Mouse (Mus musculus): ENCODE results near the gene Atf7. TPM values are rescaled to one million over a fixed set of nuclear protein-coding genes. Genes with fewer than 3 reads are reported as not detected.
A peak's percentile ranks its signal among the peaks of the same experiment; 100 is the strongest.

Atf7 gene
- polyA plus RNA-seq, 1 experiment from 2014 or later = 13.7 TPM

DNA sequence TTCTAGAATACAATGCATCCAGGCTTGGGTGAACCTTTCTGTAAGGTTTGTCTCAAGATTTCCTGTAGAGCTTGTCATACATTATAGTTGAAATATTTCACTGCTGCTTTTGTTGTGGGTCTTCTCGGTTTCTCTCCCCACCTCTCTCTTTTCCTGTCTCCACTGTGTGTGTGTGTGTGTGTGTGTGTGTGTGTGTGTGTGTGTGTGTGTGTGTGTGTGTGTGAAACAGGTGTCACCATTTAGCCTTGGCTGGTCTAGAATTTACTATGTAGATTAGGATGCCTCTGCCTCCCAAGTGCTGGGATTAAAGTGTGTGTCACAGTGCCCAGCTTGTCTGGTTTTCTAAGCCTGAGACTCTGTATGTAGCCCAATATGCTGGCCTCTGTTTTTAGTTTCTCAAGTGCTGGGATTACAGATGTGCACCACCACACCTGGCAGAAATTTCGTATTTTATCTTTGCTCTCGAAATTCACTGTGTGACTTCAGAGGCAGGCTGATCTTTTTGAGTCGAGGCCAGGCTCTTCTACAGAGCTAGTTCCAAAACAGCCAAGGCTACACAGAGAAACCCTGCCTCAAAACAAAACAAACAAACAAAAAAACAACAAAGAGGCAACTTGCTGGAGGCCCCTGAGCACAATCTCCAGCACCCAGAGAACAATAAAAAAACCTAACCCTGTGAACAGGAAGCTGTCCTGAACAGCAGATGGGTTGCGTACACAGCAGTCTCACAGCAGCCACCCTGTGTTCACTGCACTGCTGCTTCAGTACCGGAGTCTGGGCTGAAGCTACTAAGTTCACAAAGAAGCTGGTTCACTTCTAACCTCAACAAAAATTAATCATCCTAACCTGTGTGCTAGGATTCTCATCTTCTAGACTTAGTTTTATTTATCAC lies 98.9 kb downstream of the Atf7 start:
- no peak overlapping the region for H3K4me2 ChIP-seq (ENCODE audit: low read depth, low read length)
- peaks cover 2% of the 10 kb centered on the region; the same call in 1 of the 2 replicates for H3K36me3 ChIP-seq (replicated peaks; ENCODE audit: control insufficient read depth, insufficient read depth, low read depth, low read length)
- H3K27ac ChIP-seq (replicated peaks; ENCODE audit: low read depth, low read length) = no peak overlapping the region
- no peaks in the 10 kb centered on the region for H3K27me3 ChIP-seq (ENCODE audit: control insufficient read depth, insufficient read depth, low read length)
- WGBS = 90% methylated on average over 6 of the region's 6 CpGs
- H3K9me3 ChIP-seq (replicated peaks; ENCODE audit: control insufficient read depth, low read length) = no peaks in the 10 kb centered on the region
- DNase-seq (ENCODE audit: low spot score) = no peak
- H3K4me3 ChIP-seq (ENCODE audit: low read depth, low read length) = no peak overlapping the region
- no peak overlapping the region for H3K9ac ChIP-seq (replicated peaks; ENCODE audit: low read length)
- no peak for ATAC-seq (replicated peaks; ENCODE audit: insufficient number of reproducible peaks, low FRiP score, low TSS enrichment, low read depth)
- H3K4me1 ChIP-seq (ENCODE audit: control insufficient read depth, insufficient read depth, low read length) = no peaks in the 10 kb centered on the region

DNA sequence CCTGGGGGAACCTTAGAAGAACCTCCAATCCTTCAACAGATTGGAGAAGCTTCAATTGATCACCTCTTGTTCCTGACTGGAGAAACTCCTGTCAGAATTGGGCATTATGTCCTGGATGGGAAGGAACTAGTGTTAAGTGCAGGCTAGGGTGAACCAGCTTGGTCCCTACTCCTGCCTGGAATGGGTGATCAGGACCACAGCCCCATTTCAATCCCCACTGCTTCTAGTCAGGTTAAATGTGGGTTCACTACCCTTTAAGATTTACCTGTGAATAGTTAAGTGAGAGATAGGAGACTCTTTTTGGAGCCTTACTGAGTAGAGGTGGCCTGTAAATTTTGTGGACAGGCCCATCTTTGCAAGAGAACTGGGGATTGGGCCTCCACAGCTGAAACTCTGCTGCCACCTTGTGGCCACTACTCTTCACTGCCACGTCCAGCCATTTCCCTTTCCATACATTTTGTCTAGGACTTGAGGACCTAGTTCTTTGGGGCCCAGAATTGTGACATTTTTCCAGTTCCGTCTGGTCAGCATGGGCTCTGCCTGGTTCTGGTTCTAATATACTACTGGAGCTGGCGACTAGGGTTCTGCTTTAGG lies 100.3 kb downstream of the Atf7 start, which contains the start of gene Npff:
Npff (minus strand) TSS at position 51 of the 594 bp plus-strand sequence.
- 11% methylated on average over 3 of the region's 3 CpGs for WGBS
- H3K9ac ChIP-seq (replicated peaks; ENCODE audit: low read length) = no peak within 1 kb of the TSS
- ATAC-seq (replicated peaks; ENCODE audit: insufficient number of reproducible peaks, low FRiP score, low TSS enrichment, low read depth) = no peak

DNA sequence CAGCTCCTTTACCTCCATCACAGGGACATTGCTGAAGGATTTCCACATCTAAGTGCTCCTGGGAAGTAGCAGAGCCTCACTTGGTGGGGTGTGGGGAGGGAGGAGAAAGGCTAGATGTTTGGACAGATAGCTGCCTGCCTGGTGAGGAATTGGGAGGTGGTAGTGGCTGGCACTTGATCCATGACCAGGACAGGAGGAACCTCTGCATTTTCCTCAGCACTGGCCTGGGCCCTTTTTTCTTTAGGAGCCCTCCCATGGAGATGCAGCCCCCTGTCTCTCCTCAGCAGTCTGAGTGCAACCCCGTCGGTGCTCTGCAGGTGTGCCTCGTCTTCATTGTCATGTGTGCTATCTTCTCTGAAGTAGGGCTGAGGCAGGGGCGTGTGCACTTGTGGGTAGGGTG lies 103.8 kb downstream of the Atf7 start:
- Histone ChIP-seq H3K9ac (replicated peaks; ENCODE audit: low read length) (no peak overlapping the region), H3K4me2 (ENCODE audit: low read depth, low read length) (no peak overlapping the region), H3K4me1 (ENCODE audit: control insufficient read depth, insufficient read depth, low read length) (no peaks in the 10 kb centered on the region; the same call in 1 of the 2 replicates), H3K27me3 (ENCODE audit: control insufficient read depth, insufficient read depth, low read length) (no peaks in the 10 kb centered on the region), H3K36me3 (replicated peaks; ENCODE audit: control insufficient read depth, insufficient read depth, low read depth, low read length) (no peaks in the 10 kb centered on the region; the same call in 1 of the 2 replicates), H3K27ac (replicated peaks; ENCODE audit: low read depth, low read length) (no peak overlapping the region), H3K9me3 (replicated peaks; ENCODE audit: control insufficient read depth, low read length) (no peaks in the 10 kb centered on the region), H3K4me3 (ENCODE audit: low read depth, low read length) (no peak overlapping the region)
- DNase-seq (ENCODE audit: low spot score) (no peak), ATAC-seq (replicated peaks; ENCODE audit: insufficient number of reproducible peaks, low FRiP score, low TSS enrichment, low read depth) (no peak)
- WGBS = 82% methylated on average over 4 of the region's 4 CpGs

More for the DNA sequence above, 100.3 kb downstream of the Atf7 start, which contains the start of gene Npff:
- Histone ChIP-seq H3K4me1 (ENCODE audit: control insufficient read depth, insufficient read depth, low read length) (no peaks in the 10 kb centered on the region), H3K4me3 (ENCODE audit: low read depth, low read length) (no peak within 1 kb of the TSS), H3K36me3 (replicated peaks; ENCODE audit: control insufficient read depth, insufficient read depth, low read depth, low read length) (peaks cover 2% of the 10 kb centered on the region; the same call in 1 of the 2 replicates), H3K27me3 (ENCODE audit: control insufficient read depth, insufficient read depth, low read length) (no peaks in the 10 kb centered on the region), H3K9me3 (replicated peaks; ENCODE audit: control insufficient read depth, low read length) (no peaks in the 10 kb centered on the region), H3K4me2 (ENCODE audit: low read depth, low read length) (no peak within 1 kb of the TSS), H3K27ac (replicated peaks; ENCODE audit: low read depth, low read length) (no peak within 1 kb of the TSS)
- DNase-seq (ENCODE audit: low spot score) = peak; percentile 87

DNA sequence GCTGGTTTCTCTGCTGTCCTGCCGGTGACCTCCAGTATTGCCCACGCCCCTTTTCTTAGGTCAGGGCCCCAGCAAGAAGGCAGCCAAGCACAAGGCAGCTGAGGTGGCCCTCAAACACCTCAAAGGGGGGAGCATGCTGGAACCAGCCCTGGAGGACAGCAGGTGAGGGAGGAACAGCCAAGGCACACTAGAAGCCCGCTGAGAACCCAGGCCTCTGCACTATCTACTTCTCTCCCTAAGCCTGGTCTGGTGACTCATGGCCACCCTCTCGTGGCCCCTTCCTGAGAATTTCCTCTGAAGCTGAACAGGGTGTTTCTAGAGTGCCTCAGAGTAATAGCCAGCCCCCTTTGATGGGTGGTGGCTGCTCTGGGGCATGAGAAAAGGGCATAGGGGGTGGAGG lies 104.8 kb downstream of the Atf7 start:
- H3K9ac ChIP-seq (replicated peaks; ENCODE audit: low read length) = no peak overlapping the region
- no peaks in the 10 kb centered on the region; the same call in 1 of the 2 replicates for H3K36me3 ChIP-seq (replicated peaks; ENCODE audit: control insufficient read depth, insufficient read depth, low read depth, low read length)
- 75% methylated on average over 4 of the region's 4 CpGs for WGBS

DNA sequence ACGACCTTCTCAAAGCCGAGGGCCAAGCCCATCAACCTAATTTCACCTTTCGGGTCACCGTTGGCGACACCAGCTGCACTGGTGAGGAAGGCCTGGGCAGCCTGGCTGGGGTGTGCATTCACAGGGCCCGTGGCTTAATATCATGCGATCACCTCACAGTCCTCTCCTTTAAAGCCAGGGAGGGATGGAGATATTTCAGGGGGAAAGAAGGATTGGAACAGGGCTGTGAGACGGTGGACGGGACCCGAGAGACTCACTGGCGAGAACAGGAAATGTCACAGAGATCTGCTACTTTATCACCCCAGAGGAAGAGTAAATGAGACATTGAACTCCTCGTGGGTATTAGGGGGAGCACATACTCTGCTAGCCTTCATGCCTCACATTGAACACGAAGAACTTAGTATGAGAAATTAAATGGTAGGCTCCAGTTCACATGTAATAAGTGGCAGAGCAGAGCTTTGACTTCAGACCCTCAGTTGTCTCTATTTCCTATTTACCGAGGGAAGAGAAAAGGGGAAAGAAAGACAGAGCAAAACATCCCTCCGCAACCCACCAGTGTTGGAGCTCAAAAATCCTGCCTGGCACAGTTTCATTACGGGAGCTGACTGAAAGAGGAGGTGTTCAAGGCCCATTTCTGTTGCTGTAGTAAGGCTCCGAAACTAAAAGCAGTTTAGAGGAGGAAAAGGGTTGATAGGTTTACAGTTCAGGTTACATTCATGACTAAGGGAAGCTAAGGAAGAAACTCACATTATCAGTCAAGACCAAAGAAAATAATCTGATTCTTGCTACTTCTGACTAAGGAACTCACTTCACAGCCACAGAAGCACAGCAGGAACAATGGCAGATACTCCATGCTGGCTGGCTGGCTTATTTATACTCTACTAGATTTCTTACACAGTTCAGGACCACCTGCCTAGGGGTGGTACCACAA lies 105.8 kb downstream of the Atf7 start:
- Histone ChIP-seq H3K4me3 (ENCODE audit: low read depth, low read length) (peak overlapping the region; percentile 61), H3K4me1 (ENCODE audit: control insufficient read depth, insufficient read depth, low read length) (no peaks in the 10 kb centered on the region; the same call in 1 of the 2 replicates), H3K9ac (replicated peaks; ENCODE audit: low read length) (peak overlapping the region; percentile 87), H3K36me3 (replicated peaks; ENCODE audit: control insufficient read depth, insufficient read depth, low read depth, low read length) (no peaks in the 10 kb centered on the region; the same call in 1 of the 2 replicates), H3K27me3 (ENCODE audit: control insufficient read depth, insufficient read depth, low read length) (no peaks in the 10 kb centered on the region), H3K27ac (replicated peaks; ENCODE audit: low read depth, low read length) (no peak overlapping the region), H3K4me2 (ENCODE audit: low read depth, low read length) (peak overlapping the region; percentile 67), H3K9me3 (replicated peaks; ENCODE audit: control insufficient read depth, low read length) (no peaks in the 10 kb centered on the region)
- WGBS = 65% methylated on average over 16 of the region's 17 CpGs
- DNase-seq (ENCODE audit: low spot score) (no peak), ATAC-seq (replicated peaks; ENCODE audit: insufficient number of reproducible peaks, low FRiP score, low TSS enrichment, low read depth) (no peak)

More for the DNA sequence above, 104.8 kb downstream of the Atf7 start:
- no peak for ATAC-seq (replicated peaks; ENCODE audit: insufficient number of reproducible peaks, low FRiP score, low TSS enrichment, low read depth)
- DNase-seq (ENCODE audit: low spot score) = no peak
- no peaks in the 10 kb centered on the region for H3K9me3 ChIP-seq (replicated peaks; ENCODE audit: control insufficient read depth, low read length)
- H3K4me1 ChIP-seq (ENCODE audit: control insufficient read depth, insufficient read depth, low read length) = no peaks in the 10 kb centered on the region; the same call in 1 of the 2 replicates
- H3K27ac ChIP-seq (replicated peaks; ENCODE audit: low read depth, low read length) = no peak overlapping the region
- no peak overlapping the region for H3K4me2 ChIP-seq (ENCODE audit: low read depth, low read length)
- H3K27me3 ChIP-seq (ENCODE audit: control insufficient read depth, insufficient read depth, low read length) = no peaks in the 10 kb centered on the region
- H3K4me3 ChIP-seq (ENCODE audit: low read depth, low read length) = no peak overlapping the region

DNA sequence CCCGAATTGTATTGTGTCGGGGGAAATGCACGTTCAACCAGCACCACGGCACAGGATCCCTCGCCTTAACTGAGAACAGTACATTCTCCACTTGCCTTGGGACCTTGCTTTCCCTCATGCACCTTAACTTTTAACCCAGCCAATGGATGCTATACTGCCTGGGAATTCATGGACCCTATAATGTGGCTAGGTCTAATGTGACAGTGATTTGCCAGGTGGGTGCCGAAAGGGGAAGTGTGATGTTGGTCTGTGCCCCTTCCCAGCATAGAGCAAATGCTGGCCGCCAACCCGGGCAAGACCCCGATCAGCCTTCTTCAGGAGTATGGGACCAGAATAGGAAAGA lies 106.4 kb downstream of the Atf7 start:
- no peaks in the 10 kb centered on the region for H3K27me3 ChIP-seq (ENCODE audit: control insufficient read depth, insufficient read depth, low read length)
- H3K4me2 ChIP-seq (ENCODE audit: low read depth, low read length) = peak overlapping the region; percentile 67
- no peaks in the 10 kb centered on the region; the same call in 1 of the 2 replicates for H3K4me1 ChIP-seq (ENCODE audit: control insufficient read depth, insufficient read depth, low read length)
- peak overlapping the region; percentile 98 for H3K27ac ChIP-seq (replicated peaks; ENCODE audit: low read depth, low read length)
- 18% methylated on average over 9 of the region's 9 CpGs for WGBS
- H3K9me3 ChIP-seq (replicated peaks; ENCODE audit: control insufficient read depth, low read length) = no peaks in the 10 kb centered on the region
- peak overlapping the region; percentile 87 for H3K9ac ChIP-seq (replicated peaks; ENCODE audit: low read length)
- no peaks in the 10 kb centered on the region; the same call in 1 of the 2 replicates for H3K36me3 ChIP-seq (replicated peaks; ENCODE audit: control insufficient read depth, insufficient read depth, low read depth, low read length)
- DNase-seq (ENCODE audit: low spot score) (no peak), ATAC-seq (replicated peaks; ENCODE audit: insufficient number of reproducible peaks, low FRiP score, low TSS enrichment, low read depth) (0 out of 2 replicates have a peak, but pooled peaks have one; percentile 0)
- peak overlapping the region; percentile 61 for H3K4me3 ChIP-seq (ENCODE audit: low read depth, low read length)

DNA sequence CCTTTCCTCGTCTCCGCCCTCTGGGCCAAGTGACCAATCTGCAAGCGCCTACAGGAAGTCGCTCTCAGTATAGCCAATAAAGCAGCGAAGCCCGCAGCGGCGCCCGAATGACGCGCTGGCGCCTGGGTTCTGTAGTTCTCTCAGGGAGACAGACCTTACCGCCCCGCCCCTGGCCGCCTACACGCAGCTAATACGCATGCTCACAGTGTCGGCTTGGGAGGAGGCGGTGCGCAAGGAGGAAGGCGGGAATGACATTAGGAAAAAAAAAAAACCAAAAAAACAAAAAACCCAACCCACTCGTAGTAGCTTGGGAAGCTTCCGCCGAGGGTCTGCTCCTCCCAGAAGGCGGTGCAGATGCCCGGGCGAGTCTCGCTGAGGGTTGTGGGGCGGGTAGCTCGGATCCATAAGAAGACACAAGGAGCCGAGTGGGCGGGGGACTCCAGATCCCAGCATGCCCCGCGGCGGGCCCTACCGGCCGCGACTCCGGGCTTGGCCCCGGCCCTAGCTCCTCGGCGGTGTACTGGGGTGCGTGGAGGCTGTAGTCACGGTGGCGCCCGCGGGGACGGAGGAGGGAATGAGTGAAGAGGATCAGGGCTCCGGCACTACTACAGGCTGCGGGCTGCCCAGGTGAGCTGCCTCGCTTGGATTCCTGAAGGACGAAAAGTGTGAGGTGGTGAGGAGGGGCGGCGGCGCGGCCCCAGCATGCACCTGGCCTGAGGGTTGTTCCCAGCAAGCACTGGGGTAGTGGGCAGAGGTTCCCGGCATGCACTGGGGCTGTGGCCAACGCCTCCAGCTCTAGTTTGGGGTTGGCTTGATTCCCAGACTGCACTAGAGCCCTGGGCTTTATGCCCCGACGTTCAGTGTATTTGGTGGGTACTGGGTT lies 107.0 kb downstream of the Atf7 start, which contains the start of gene Tarbp2:
Tarbp2 (plus strand) TSS at position 217 of the 883 bp plus-strand sequence.
- DNase-seq (ENCODE audit: low spot score) (peak; percentile 100), ATAC-seq (replicated peaks; ENCODE audit: insufficient number of reproducible peaks, low FRiP score, low TSS enrichment, low read depth) (peak; percentile 90)
- H3K4me3 ChIP-seq (ENCODE audit: low read depth, low read length) = peak within 1 kb of the TSS; percentile 61
- H3K9ac ChIP-seq (replicated peaks; ENCODE audit: low read length) = peak within 1 kb of the TSS; percentile 87
- H3K4me1 ChIP-seq (ENCODE audit: control insufficient read depth, insufficient read depth, low read length) = no peaks in the 10 kb centered on the region; the same call in 1 of the 2 replicates
- H3K9me3 ChIP-seq (replicated peaks; ENCODE audit: control insufficient read depth, low read length) = no peaks in the 10 kb centered on the region
- H3K4me2 ChIP-seq (ENCODE audit: low read depth, low read length) = peak within 1 kb of the TSS; percentile 81
- H3K27ac ChIP-seq (replicated peaks; ENCODE audit: low read depth, low read length) = peak within 1 kb of the TSS; percentile 98
- WGBS = under 1% methylated on average over 60 of the region's 60 CpGs
- H3K36me3 ChIP-seq (replicated peaks; ENCODE audit: control insufficient read depth, insufficient read depth, low read depth, low read length) = no peaks in the 10 kb centered on the region
- no peaks in the 10 kb centered on the region for H3K27me3 ChIP-seq (ENCODE audit: control insufficient read depth, insufficient read depth, low read length)

All from embryonic facial prominence, embryonic 11.5 days (tissue).